Mouse (Mus musculus): ENCODE results near the gene 1700012P22Rik. TPM values are rescaled to one million over a fixed set of nuclear protein-coding genes. Genes with fewer than 3 reads are reported as not detected.

The 1700012P22Rik gene
- polyA plus RNA-seq, 1 experiment from 2014 or later: 0.29 TPM

GRCm38 (mm10) chr4:144377911-144378310 is 60.7 kb downstream of the 1700012P22Rik start, which contains the start of gene Pramef20:
Gene Pramef20 (minus strand): TSS chr4:144377933.
- no peak for ATAC-seq (ENCODE audit: low FRiP score)
- Histone ChIP-seq H3K36me3 (ENCODE audit: control insufficient read depth, insufficient read depth, low read length) (no peaks in the 10 kb centered on the region), H3K9ac (ENCODE audit: low read depth, low read length) (no peak within 1 kb of the TSS), H3K27ac (ENCODE audit: low read depth, low read length) (no peak within 1 kb of the TSS), H3K4me3 (ENCODE audit: low read depth, low read length) (no peak within 1 kb of the TSS), H3K4me1 (replicated peaks; ENCODE audit: control insufficient read depth, insufficient read depth, low read length) (no peaks in the 10 kb centered on the region), H3K27me3 (ENCODE audit: control insufficient read depth, insufficient read depth, low read length) (no peaks in the 10 kb centered on the region), H3K4me2 (replicated peaks; ENCODE audit: low read depth, low read length) (no peak within 1 kb of the TSS), H3K9me3 (ENCODE audit: control insufficient read depth, low read length) (no peaks in the 10 kb centered on the region)
- no peak for DNase-seq (ENCODE audit: low spot score)
- 60% methylated on average over 2 of the region's 2 CpGs for WGBS

Other genes starting within 250 kb of the 1700012P22Rik start
- gene Oog2, start 248.1 kb downstream of the 1700012P22Rik start, polyA plus RNA-seq (2014; fragmentation: Nextera tagmentation; extraction: Ambion mirVana): not detected in 2 replicates
- gene C87977, start 225.5 kb downstream of the 1700012P22Rik start, polyA plus RNA-seq (2014; fragmentation: Nextera tagmentation; extraction: Ambion mirVana): not detected in 2 replicates
- not detected in 2 replicates for gene Pramel5, start 158.3 kb downstream of the 1700012P22Rik start, polyA plus RNA-seq (2014; fragmentation: Nextera tagmentation; extraction: Ambion mirVana)
- not detected in 2 replicates for gene Gm13128, start 108.5 kb downstream of the 1700012P22Rik start, polyA plus RNA-seq (2014; fragmentation: Nextera tagmentation; extraction: Ambion mirVana)
- gene Gm13119, start 80.8 kb downstream of the 1700012P22Rik start, polyA plus RNA-seq (2014; fragmentation: Nextera tagmentation; extraction: Ambion mirVana): not detected in 2 replicates
- gene Pramef20, start 60.8 kb downstream of the 1700012P22Rik start, polyA plus RNA-seq (2014; fragmentation: Nextera tagmentation; extraction: Ambion mirVana): not detected in 2 replicates
- gene Pramef12, start 30.3 kb downstream of the 1700012P22Rik start, polyA plus RNA-seq (2014; fragmentation: Nextera tagmentation; extraction: Ambion mirVana): 0.12 TPM in 1 of 2 replicates, not detected in the other
- not detected in 2 replicates for gene Gm9944, start 14.5 kb upstream of the 1700012P22Rik start, polyA plus RNA-seq (2014; fragmentation: Nextera tagmentation; extraction: Ambion mirVana)
- not detected in 2 replicates for gene Aadacl3, start 25.0 kb upstream of the 1700012P22Rik start, polyA plus RNA-seq (2014; fragmentation: Nextera tagmentation; extraction: Ambion mirVana)
- not detected in 2 replicates for gene 9430007A20Rik, start 81.0 kb upstream of the 1700012P22Rik start, polyA plus RNA-seq (2014; fragmentation: Nextera tagmentation; extraction: Ambion mirVana)
- gene Gm13124, start 126.4 kb upstream of the 1700012P22Rik start, polyA plus RNA-seq (2014; fragmentation: Nextera tagmentation; extraction: Ambion mirVana): not detected in 2 replicates
- gene Aadacl4, start 174.9 kb upstream of the 1700012P22Rik start, polyA plus RNA-seq (2014; fragmentation: Nextera tagmentation; extraction: Ambion mirVana): not detected in 2 replicates
- gene Gm436, start 247.6 kb upstream of the 1700012P22Rik start, polyA plus RNA-seq (2014; fragmentation: Nextera tagmentation; extraction: Ambion mirVana): not detected in 2 replicates

Measured in hindbrain, embryonic 11.5 days (tissue).